Mouse (Mus musculus) heart, postnatal 0 days (tissue): ENCODE results near the gene Bbs5.

ENCODE experiments used
- CTCF ChIP-seq: IDR thresholded peaks from 2 replicates; pipeline ENCODE4 v1.5.1; 2016; ENCODE audit warnings: antibody characterized with exemption, control low read depth, low read depth
- EP300 ChIP-seq: IDR thresholded peaks from 2 replicates; pipeline ENCODE4 v1.6.1; 2016; ENCODE audit warnings: antibody characterized with exemption, low read depth

DNA sequence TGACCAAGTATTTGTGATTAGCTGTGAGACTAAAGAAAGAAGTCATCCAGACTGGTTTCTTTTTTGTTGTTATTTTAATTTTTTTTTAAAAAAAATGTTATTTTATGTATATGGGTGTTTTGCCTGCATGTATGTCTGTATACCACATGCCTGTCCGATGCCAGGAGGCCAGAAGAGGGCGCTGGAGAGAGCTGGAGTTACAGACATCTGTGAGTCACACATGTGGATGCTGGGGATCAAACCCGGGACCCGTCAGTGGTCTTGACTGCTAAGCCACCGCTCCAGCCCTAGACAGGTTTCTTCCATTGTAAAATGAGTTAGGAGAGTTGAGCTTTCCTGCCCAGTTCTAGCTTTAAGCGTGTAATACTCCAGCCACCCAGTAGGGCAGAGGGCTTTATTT, 33.0 kb downstream of the Bbs5 start:
- TF ChIP-seq CTCF (no peak), EP300 (no peak)
